Mouse (Mus musculus) cerebellum, adult 8-10 months (tissue): ENCODE data around the gene Tcf7.
"Not testable (repeated sequence)": the region's sequence is repeated elsewhere in the genome, so short reads cannot be mapped to it uniquely, and the experiment has no call there.

Experiments used
- DNase-seq: peaks from one replicate; pipeline ENCODE4 v3.0.0; 2022

Gene Tcf7

DNA sequence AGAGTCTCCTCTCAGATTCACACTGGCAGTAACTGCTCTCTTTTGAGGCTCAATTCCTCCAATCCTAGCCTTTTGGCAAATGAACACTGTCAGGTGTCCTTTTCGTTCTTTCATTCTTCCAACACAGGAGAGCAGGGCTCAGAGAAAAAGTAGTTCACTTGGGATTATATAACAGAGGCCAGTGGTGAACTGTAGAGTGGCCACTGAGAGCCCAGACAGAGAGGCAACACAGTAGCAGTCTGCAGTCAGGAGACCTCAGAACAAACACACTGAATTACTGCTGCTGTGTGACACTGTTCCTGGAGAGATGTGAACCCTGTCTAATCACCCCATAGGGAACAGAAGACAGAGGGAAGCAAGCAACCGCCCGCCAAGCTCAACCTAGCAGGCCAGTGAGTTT, 55.8 kb downstream of the Tcf7 start:
- DNase-seq: no peak

DNA sequence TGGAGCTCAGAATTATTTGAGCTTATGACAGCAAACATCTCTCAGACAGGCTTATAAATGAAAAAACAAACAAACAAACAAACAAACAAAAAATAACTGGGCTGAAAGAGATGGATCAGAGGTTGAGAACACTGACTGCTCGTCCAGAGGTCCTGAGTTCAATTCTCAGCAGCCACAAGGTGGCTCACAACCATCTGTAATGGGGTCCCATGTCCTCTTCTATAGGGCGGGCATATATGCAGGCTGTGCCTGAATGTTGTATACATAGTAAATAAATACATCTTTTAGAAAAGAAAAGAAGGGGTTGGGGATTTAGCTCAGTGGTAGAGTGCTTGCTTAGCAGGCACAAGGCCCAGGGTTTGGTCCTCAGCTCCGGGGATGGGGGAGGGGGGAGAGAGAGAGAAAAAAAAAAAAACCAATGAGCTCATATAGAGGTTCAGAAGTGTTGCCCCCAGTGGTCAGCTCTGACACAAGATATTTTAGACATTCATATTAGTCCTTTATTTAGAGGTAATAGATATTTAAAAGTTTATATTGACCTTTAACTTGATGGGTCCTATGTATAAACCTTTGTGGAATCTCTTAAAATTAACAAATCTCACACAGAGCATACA, 56.7 kb downstream of the Tcf7 start:
- DNase-seq: no peak

DNA sequence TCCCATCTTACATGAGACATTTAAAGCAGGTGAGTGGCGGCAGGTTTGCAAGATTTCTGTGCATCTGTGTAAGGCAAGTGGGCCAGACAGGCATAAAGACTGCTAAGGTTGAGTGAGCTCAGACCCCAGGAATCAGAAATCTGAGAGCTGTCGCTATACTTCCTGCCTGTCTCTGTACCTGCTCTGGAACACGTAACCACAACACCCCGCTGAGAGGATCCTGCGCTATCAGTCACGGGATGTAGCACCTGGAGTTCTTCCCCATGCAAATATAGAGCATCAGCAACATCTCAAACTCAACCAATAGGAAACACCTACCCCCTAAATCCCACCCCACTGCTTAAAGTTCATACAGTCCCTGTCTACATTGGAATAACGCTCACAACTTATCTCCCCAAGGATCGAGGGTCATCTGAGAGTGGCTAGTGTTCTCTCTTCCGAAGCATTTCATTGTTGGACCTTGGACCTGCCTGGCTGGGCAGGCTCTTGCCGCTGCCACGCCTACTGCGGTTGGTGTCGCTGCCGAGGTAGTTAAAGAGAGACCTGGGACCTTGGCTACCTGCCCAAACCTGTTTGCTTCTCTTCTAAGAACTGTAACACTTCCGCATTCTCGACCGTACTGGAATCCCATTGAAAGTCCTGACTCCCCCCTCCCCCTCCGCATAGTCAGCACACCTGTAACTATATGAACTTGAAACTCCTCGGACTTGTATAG, 58.7 kb downstream of the Tcf7 start:
- DNase-seq: no peak

DNA sequence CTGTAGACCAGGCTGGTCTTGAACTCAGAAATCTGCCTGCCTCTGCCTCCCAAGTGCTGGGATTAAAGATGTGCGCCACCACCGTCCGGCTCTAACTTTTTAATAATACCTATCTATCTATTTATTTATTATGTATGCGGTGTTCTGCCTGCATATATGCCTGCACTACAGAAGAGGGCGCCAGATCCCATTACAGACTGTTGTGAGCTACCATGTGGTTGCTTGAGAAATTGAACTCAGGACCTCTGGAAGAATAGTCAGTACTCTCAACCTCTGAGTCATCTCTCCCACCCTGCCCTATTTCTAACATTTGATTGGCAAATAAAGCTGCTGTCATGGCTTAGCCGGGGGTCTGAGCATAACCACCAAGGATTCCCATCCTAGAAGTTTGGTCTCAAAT, 59.9 kb downstream of the Tcf7 start:
- DNase-seq: no peak

DNA sequence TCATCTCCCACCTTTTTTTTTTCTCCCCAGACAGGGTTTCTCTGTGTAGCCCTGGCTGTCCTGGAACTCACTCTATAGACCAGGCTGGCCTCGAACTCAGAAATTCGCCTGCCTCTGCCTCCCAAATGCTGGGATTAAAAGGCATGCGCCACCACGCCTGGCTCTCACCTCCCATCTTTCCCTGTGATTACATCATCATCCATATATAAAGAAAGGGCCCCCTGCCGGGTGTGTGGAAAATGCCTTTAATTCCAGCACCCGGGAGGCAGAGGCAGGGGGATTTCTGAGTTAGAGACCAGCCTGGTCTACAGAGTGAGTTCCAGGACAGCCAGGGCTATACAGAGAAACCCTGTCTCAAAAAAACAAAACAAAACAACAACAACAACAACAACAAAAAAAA, 60.9 kb downstream of the Tcf7 start:
- DNase-seq: not testable (repeated sequence)

DNA sequence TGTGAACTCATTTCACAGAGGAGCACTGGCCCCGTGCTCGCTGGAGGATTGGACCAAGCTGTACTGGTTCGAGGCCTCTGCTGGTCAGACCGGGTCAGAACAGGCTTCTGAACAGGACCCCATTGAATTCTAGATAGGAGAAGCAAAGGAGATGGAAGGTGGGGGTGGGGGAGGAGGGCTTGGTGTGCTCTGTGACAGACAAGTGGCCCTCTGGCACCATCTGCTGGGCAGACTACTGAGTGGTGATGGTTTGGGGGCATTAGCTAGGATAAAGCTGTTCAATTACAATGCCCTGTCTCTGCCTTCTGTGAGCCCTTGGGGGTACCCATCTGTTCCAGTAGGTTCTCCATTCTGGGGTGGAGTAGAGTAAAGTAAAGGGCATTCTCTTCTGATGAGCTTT, 62.5 kb downstream of the Tcf7 start:
- peak; percentile 53 for DNase-seq

DNA sequence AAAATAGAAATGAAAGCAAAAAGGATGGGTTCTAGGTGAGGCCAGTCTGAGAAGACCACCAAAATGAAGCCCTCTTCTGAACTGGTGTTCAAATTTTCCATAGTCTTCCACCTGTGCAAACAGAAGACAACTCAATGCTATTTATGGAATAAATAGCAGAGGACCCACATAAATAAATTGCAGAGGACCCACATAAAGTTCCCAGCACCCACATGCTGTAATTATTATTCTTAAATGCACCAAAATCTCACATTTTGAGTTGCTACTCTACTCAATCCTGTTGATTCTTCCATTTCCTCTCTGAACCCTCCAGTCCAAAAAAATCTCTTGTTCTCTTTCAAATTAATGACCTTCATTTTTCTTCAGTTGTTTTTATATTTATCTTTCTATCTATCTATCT, 68.9 kb downstream of the Tcf7 start, which contains the start of gene Olfr1371:
Gene Olfr1371, minus strand, starts transcription at position 101 of the 400 bp plus-strand sequence.
- DNase-seq: no peak
